Mouse (Mus musculus): ENCODE measurements around the gene Kirrel3.
A peak's percentile ranks its signal among the peaks of the same experiment; 100 is the strongest.

Kirrel3 gene

DNA sequence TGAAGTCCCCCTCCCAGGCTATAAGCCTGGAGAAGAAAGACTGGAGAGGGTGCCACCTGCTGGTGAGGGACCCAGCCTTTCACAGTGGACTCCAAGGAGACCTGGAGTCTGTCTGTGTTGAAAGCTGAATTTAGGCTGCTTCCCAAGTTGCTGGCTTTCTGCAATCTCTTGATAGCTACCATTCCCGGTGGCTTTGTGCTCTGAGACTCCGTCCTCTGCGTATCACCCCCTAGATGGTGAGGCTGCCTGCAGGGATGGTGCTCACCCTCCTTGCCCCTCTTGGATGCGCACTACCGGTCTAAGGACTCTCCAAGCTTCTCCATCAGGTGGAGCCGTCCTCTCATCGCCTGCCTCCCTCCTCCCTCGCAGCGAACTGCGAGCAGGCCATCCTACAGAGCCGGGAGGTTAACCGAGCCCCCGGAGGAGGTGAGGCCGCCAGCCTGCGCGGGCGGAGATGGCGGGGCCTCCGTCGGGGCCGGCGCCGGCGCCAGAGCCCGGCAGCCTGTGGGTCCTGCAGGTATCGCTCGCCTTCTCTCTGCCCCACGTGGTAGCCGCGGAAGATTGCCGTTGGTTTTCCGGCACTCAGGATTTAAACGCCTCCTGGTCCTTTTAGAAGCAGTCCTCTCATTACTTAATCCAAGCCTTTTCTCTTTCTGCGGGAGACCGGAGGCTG lies at the start of gene Kirrel3:
Kirrel3 (plus strand) TSS at position 136 of the 673 bp plus-strand sequence.
- DNase-seq (ENCODE audit: low read depth): peak; percentile 27

DNA sequence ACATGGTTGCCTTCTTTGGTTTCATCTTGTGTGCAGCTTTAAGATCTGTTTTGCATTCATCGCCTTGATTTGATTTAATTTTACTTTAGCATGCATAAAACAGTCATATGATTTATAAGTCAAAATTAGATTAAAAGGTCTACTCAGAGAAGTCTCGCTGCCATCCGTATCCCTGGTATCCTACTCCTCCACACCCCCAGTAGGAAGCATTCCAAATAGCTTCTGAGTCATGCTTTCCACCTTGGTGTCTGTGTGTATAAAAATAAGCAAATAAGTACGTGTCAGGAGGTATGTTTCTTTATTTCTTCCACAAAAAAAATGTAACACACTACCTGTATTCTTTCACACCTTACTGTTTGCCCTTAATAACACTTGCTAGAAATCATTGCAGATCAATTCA lies 45.0 kb upstream of the Kirrel3 start:
- DNase-seq (ENCODE audit: low read depth): no peak

DNA sequence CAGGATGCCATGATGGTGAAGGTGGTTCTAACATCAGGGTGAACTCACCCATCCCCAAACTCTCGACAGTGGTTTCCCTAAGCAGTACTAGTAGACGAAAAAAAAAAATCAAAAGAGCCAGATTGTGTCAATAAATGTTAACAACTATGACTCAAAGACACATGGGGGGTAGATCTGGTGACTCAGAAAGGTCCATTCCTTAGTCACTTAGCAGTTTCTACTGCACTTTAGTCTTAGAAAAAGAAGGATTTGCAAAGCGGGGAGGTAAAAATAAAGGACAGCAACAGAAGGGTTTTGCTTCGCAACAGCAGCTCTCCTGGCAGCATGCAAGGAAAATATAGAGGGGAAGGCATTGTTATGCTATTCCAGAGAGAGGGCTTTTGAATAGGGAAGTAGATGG lies 41.7 kb upstream of the Kirrel3 start:
- DNase-seq (ENCODE audit: low read depth): no peak

DNA sequence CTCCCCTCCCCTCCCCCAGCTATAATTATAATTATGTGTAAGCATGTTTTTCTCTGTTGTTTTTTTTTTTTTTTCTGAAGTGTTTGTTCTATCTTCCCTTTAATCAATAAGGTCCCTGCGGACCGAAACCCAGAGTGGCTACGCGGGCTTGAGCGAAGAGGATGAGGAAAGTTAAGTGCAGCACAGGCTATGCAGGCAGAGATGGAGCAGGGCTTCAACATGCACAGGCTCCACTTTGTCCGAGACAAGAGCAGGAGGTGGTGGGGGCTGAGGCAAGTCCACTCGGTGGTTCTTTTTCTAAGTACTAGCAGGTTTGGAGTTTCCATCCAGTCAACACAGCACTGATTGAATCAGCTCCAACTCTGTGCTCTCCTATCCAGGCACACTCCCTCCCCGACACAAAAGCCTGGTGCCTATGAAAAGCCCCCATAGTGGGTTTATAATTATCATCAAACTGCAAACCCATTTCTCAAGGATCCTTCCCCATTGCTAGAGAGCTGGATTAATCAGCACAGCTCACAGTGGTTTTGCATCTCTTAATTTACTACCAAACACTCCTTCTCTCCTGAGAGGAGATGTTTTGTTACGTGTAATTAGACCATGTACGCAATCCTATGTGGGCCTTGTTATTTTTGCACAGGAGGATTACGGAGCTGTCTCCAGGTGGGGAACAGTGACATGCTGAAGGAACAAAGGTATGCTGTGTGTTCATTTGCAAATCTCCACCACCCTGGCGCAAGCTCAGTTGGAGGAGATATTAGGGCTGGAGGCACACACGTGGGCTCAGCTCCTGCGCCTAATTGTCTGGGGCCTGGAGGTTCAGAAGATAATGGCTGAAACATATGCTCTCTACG lies 39.0 kb upstream of the Kirrel3 start:
- DNase-seq (ENCODE audit: low read depth): no peak

DNA sequence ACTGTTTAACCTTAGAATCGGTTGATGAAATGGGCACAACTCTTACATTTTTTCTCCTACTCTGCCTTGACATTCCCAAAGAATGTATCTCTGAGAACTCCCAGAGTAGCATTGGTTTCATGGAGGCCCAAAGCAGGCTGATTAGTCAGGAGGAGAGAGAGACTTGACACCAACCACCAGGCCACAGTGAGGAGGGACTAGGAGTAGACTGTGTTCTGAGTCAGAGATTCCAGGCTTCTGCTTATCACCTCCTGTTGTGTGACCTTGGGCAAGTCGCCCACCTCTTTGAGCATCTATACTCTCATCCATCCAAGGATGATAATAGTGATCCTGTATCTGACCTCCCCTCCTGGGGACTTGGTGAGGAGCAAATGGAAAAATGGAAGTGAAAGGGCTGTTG lies 38.0 kb upstream of the Kirrel3 start:
- no peak for DNase-seq (ENCODE audit: low read depth)

DNA sequence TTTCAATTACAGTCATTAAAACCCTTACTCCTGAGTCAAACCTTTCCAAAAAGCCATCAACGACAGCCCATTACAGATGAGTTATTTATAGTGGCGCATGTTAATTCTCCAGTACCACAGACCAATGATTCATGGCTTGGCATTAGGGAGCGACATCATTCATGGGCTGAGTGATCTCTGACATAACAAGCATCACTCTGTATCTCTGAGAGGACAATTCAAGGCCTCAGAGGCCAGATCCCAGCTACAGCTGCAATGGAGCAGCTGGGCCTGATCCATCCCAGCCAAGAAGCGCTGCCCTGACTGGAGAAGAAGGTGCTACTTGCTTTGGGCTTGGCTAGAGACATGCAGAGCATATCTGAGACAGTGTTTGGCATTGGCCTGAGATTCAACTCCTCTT lies 37.2 kb upstream of the Kirrel3 start:
- DNase-seq (ENCODE audit: low read depth): no peak

DNA sequence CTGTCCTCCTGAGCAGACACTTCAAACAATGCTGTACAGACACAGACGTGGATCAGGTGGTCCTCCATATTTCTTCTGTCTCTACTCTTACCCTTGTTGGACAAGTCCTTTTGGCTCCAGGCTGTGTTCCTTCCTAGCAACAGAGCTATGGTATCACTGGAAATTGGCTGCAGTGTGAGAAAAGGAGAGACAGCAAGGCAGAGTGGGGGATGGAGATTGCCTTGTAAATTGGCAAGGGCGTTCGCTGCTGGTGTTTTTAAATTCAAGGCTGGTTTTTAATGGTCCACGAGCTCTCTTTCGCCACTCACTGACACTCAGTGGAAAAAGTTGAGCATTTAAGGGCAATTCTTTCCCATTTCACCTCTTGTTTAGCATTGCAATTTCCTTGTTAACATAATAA lies 27.5 kb upstream of the Kirrel3 start:
- no peak for DNase-seq (ENCODE audit: low read depth)

DNA sequence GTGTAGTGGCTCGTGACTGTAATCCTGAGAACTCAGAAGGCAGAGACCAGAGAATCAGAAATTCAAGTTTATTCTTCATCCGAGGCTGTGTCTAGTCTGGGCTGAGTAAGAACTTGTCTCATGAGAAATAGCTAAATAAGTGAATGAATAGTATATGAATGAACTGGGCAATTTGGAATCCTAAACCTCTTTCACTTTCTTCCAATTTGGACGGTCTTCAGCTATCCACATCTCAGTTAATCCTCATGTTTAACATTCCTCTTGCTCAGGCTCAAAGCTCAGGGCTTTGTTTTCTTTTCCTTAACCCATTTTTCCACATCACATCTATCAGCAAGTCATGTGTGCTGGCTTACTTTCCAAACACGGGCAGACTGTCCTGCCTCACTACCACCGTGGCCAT lies 25.7 kb upstream of the Kirrel3 start:
- DNase-seq (ENCODE audit: low read depth): peak; percentile 15

DNA sequence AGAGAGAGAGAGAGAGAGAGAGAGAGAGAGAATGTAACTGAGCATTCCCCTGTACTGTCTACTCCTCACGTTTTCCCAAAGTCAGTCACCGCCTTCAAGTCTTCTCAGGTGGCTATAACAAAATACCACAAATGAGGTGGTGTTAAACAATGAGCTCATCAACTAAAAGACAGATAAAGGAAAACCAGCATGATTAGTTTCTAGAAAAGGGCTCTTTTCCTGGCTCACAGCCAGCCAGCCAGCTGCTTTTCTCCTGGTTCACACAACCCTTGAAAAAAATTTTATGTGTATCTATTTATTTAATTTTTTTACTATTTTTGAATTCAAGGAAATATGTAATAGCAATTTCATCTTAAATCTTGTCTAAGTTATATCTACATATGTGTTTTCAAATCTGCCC lies 22.0 kb upstream of the Kirrel3 start:
- DNase-seq (ENCODE audit: low read depth): no peak

DNA sequence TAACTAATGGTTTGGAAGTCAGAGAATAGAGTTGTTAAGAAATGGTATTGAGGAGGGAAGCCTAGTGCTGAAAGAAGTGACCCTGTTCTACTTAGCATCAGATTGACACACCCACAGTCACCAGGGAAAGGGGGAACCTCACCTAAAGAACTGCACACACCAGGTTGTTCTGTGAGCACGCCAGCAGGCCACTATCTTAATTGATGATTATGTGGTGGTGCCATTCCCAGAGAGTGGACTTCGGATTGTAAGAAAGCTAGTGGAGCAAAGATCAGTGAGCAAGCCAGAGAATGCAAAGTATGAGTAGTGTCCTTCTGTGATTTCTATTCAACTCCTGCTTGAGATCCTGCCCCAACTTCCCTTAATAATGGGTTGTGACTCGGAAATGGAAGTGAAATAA lies 19.6 kb upstream of the Kirrel3 start:
- DNase-seq (ENCODE audit: low read depth): no peak

DNA sequence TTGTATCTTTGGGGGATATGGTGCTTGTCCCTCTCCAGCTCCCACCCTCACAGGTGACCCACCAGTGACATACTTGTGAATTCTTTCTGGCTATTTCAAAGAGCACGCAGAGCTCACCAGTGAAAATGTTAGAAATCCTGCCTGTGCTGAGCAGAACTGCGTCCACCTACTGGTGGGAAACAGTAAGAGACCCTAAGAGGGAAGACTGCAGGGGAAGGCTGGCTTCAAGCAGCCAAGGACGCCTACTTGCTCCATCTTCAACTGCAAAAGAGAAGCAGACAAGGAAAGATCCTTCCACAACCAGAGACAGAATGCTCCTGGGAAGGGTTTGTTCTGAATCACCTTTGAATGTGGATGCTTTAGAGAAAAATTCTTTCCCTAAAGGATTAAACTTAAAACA lies 16.5 kb upstream of the Kirrel3 start:
- DNase-seq (ENCODE audit: low read depth): no peak

DNA sequence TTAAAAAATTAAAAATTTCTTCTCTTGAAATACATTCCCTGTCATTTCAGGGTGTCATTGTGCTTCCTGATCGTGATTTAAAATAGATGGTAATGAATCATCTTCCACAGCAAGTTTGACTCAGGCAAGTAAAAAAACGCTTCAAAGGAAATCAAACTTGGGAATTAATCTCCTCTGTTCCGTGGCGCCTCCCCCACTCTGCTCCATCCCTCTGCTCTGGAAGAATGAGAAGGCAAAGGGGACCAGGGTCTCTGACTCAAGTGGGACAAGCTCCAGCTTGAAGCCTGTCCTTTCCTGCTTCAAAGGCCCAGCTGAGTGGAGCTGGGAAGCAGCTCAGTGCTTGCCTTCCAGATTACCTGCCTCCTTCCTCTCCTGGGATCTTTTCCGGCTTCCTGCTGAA lies 9.5 kb upstream of the Kirrel3 start:
- DNase-seq (ENCODE audit: low read depth): no peak

DNA sequence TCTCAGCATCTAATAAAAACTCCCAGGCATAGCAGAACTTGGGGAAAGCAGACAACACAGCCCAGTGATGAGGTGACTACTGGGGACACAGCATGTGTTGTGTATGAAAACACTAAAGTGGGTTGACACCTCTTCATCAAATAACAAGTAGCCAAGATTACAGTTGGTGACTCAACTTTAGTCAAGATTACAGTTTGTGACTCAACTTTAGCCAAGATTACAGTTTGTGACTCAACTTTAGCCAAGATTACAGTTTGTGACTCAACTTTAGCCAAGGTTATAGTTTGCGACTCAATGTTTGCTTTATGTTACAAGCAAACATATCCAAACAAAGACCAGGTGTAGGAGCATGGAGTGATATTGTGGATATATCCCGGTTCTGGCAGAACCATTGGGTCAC lies 7.2 kb upstream of the Kirrel3 start:
- DNase-seq (ENCODE audit: low read depth): no peak

DNA sequence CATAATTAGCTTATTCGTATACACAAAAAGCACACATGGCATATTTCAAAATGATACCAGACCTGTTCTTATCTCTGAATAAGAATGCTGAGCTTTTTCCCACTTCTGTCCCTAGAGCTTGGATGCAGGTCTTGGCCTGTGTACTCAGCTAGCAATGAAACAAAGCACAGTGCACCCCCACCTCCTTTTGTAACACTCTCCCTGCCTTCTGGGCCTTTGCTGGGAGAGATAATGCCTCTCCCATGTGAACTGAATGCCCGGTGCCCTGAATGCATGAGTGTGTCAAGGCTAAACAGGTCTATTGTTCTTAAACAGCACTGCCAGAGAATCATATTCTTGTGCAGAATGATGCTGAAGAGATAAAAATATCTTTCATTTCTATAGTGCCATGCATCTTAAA lies 2.5 kb upstream of the Kirrel3 start:
- no peak for DNase-seq (ENCODE audit: low read depth)

DNA sequence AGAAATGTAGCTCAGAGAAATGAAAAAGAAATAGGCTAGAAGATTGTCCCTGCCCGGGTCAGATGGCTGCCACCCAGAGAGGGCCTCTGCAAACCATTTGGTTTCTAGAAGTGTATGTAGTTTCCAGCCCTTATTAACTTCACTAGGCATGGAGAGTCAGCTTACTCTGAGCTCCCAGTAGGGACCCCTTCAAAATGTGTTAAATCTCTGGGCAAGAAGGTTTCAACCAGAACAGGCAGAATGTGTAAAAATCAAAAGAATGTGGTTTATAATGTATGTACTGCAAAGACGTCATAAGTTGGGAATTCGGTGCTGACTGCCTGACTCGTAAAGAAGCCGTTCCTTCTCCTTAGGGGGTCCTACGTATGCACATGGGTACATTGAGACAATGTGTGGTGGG lies 1.0 kb upstream of the Kirrel3 start:
- DNase-seq (ENCODE audit: low read depth): no peak

DNA sequence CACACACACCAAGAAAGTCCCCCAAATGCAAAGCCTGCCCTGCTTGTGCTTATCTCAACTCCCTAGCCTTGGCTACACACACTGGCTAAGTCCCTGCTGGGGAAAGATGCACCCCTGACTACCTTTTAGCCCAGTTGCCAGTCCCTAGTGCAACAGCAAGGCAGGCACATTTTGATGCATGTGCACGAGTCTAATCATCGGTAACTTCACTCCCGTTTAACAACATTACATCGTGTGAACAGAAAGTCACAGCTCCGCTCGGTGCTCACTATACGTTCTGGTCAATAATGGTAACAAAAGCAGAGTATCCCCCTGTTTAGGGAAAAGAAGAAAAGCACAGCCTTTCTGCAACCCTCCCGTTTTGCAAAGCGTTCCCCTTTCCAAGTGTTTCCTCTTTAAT lies 2.6 kb downstream of the Kirrel3 start:
- no peak for DNase-seq (ENCODE audit: low read depth)

DNA sequence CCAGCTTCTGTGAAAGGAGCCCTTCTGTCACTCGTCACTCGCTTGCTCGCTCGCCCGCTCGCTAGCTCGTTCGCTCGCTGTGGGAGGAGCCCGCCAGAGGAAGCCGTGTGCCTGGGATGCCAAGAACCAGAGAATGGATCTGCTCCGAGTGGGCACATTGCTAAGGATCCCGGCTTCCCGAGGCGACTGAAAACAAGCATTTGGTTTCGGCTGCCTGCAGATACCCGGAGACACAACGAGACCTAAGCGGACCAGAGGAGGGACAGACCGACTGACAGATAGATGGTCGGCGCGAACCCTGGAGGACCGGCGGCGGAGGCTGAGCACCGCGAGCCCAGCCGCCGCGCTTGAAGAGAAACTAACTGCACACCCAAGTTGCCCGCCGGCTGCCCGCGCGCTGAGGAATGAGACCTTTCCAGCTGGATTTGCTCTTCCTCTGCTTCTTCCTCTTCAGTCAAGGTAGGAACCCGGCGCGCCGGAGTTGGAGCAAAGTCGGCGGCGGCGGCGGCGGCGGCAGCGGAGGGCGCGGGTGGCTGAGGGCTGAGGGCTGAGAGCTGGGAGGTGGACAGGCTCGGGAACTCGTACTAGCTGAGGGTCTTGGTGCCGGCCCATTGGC lies 3.1 kb downstream of the Kirrel3 start:
- peak; percentile 26 for DNase-seq (ENCODE audit: low read depth)

DNA sequence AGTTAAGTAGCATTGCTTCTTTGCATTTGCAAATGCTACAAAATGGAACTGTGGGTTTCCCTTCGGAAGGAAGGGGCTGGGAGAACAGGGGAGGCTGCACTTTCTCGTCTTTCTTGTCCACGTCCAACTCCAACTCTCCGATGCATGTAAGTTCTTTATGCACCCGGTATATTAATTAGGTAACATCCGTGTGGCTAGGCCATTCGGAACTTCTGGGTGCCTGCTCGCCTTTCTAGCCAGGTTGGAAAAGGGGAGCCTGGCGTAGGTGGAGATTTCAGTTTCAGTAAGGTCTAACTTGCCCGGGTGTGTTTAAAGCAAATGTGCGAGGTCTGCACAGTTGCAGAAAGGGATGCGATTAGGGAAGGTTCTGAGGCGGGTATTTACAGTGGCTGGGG lies 3.6 kb downstream of the Kirrel3 start:
- DNase-seq (ENCODE audit: low read depth): no peak

DNA sequence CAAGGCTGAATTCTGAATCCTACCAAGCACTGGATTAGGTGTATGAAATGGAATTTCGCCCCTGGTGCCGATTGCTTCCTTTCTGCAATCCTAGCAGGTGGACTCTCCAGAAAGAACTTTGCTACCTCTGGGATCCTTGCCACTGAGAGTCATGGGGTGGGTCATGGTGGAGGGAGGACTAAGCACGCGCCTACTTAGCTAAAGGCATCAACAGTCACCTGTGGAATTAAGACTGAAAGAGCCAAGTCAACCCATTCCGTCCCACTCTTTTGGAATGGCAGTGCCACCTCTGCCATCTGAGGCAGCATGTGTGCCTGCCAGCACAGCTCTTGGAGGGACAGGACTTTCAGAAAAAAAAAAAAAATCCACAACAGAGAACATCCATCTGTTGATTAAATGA lies 4.1 kb downstream of the Kirrel3 start:
- DNase-seq (ENCODE audit: low read depth): no peak

DNA sequence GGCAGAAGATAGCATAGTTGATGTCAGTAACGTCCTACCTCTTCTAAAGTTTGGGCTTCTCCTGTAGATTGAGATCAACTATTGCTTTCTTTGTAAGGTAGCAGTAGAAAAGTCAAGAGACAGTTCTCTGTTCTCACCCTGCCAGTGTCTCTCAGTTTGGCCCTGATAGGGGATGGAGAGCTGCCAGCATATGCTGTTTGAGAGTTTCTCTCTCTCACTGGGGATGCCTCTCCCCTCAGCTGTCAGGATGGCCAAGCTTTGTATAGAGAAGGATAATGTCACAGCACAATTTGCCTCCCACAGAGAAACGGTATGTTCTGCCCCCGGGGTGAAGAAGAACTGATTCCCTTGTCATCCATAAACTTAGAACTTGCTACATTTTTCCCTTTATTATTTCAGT lies 6.4 kb downstream of the Kirrel3 start:
- DNase-seq (ENCODE audit: low read depth): no peak

DNA sequence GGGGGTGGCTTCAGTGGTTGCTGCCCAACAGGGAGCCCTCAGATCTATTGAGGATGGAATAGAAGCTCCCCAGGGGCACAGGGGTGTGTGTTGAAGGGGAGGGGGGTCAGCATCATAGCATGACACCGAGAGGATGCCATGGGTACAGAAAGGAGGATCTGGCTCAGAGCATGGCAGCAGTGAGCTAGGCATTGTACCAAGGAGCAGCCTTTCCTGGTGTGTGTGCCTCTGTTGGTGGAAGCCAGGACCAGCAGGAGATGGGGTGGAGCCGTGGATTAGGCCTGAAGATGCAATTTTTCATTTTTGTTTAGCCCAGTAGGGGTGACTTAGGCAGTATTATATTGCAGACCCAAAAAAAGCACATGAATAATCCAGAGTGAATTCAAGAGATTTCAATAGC lies 7.9 kb downstream of the Kirrel3 start:
- no peak for DNase-seq (ENCODE audit: low read depth)

DNA sequence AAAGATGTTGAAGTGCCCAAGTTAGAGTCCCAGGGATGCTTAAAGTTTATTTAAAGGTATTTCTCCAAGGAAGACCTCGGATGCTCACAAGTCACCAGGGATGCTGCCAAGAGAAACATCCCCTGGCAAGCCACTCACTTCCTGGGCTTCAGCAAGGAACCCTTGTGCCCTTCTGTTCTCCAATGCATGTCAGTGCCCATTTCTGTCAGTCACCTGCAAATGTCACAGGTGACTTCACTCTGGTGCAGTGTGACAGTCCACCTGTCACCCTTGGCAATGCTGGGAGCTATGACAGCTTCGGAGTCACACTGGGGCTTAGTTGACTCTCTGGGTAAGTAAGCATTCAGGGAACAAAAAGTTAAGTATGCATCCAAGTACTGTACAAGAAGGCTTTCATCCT lies 12.4 kb downstream of the Kirrel3 start:
- no peak for DNase-seq (ENCODE audit: low read depth)

DNA sequence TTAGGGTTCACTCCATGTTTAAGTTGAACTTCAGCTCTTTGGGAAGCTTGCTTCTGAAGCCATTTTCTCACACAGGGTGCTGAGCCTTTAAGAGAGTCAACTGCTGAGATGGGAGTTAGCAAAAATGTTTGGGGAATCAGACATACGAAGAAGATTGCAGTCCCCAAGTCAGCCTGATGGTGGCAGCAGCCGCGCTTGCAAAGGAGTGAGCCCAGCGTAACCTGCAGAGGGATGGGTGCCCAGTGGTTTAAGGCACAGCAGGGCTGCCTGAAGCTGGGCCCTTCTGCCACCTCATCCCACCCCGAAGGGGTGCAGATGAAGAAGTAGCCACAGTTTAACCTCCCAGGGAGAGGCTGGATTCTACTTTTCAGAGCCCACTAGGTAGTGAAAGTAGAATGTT lies 13.0 kb downstream of the Kirrel3 start:
- DNase-seq (ENCODE audit: low read depth): peak; percentile 37

Data from fibroblast of lung, adult 2 months (primary cell).